Mouse (Mus musculus): ENCODE measurements around the gene Sept3. TPM values are rescaled to one million over a fixed set of nuclear protein-coding genes. Genes with fewer than 3 reads are reported as not detected.
"Not testable (repeated sequence)": the region's sequence is repeated elsewhere in the genome, so short reads cannot be mapped to it uniquely, and the experiment has no call there.

The Sept3 gene
- polyA plus RNA-seq, 1 experiment = 12.1 TPM

- Histone ChIP-seq H3K27ac (ENCODE audit: control insufficient read depth, insufficient read depth, low read depth, low read length) (no peak overlapping the region), H3K4me1 (ENCODE audit: control insufficient read depth, insufficient read depth, low read length) (no peaks in the 10 kb centered on the region), H3K36me3 (ENCODE audit: control insufficient read depth, insufficient read depth, low read length) (no peaks in the 10 kb centered on the region), H3K4me3 (ENCODE audit: control insufficient read depth, low read depth, low read length) (no peak overlapping the region), H3K27me3 (ENCODE audit: control insufficient read depth, insufficient read depth, low read length) (no peaks in the 10 kb centered on the region)
- TF ChIP-seq CTCF (IDR thresholded peaks at IDR 0.05; ENCODE audit: control insufficient read depth, insufficient read depth, insufficient replicate concordance, low read depth, low read length) (no peak), POLR2A (IDR thresholded peaks at IDR 0.05; ENCODE audit: control insufficient read depth, low read depth, low read length) (no peak)
Measured at GRCm38 (mm10) chr15:82235661-82236060, 39.0 kb upstream of the Sept3 start.

GRCm38 (mm10) chr15:82236565-82236964 is 38.1 kb upstream of the Sept3 start:
- Histone ChIP-seq H3K27ac (ENCODE audit: control insufficient read depth, insufficient read depth, low read depth, low read length) (no peak overlapping the region), H3K4me1 (ENCODE audit: control insufficient read depth, insufficient read depth, low read length) (no peaks in the 10 kb centered on the region), H3K36me3 (ENCODE audit: control insufficient read depth, insufficient read depth, low read length) (no peaks in the 10 kb centered on the region), H3K27me3 (ENCODE audit: control insufficient read depth, insufficient read depth, low read length) (no peaks in the 10 kb centered on the region), H3K4me3 (ENCODE audit: control insufficient read depth, low read depth, low read length) (no peak overlapping the region)
- TF ChIP-seq CTCF (IDR thresholded peaks at IDR 0.05; ENCODE audit: control insufficient read depth, insufficient read depth, insufficient replicate concordance, low read depth, low read length) = peak; percentile 97
- peak; percentile 31; the same call in 1 of the 2 replicates for TF ChIP-seq POLR2A (IDR thresholded peaks at IDR 0.05; ENCODE audit: control insufficient read depth, low read depth, low read length)

- peaks cover 12% of the 10 kb centered on the region for H3K4me1 ChIP-seq (ENCODE audit: control insufficient read depth, insufficient read depth, low read length)
- no peak overlapping the region for H3K27ac ChIP-seq (ENCODE audit: control insufficient read depth, insufficient read depth, low read depth, low read length)
- TF ChIP-seq CTCF (IDR thresholded peaks at IDR 0.05; ENCODE audit: control insufficient read depth, insufficient read depth, insufficient replicate concordance, low read depth, low read length) (no peak), POLR2A (IDR thresholded peaks at IDR 0.05; ENCODE audit: control insufficient read depth, low read depth, low read length) (no peak)
- H3K27me3 ChIP-seq (ENCODE audit: control insufficient read depth, insufficient read depth, low read length) = no peaks in the 10 kb centered on the region
- no peaks in the 10 kb centered on the region for H3K36me3 ChIP-seq (ENCODE audit: control insufficient read depth, insufficient read depth, low read length)
- peak overlapping the region; percentile 99; the same call in 1 of the 2 replicates for H3K4me3 ChIP-seq (ENCODE audit: control insufficient read depth, low read depth, low read length)
Measured at GRCm38 (mm10) chr15:82243311-82243710, 31.4 kb upstream of the Sept3 start.

GRCm38 (mm10) chr15:82243742-82244114 is 31.0 kb upstream of the Sept3 start:
- no peaks in the 10 kb centered on the region for H3K36me3 ChIP-seq (ENCODE audit: control insufficient read depth, insufficient read depth, low read length)
- H3K4me3 ChIP-seq (ENCODE audit: control insufficient read depth, low read depth, low read length) = peak overlapping the region; percentile 99
- peaks cover 12% of the 10 kb centered on the region for H3K4me1 ChIP-seq (ENCODE audit: control insufficient read depth, insufficient read depth, low read length)
- TF ChIP-seq CTCF (IDR thresholded peaks at IDR 0.05; ENCODE audit: control insufficient read depth, insufficient read depth, insufficient replicate concordance, low read depth, low read length) (no peak), POLR2A (IDR thresholded peaks at IDR 0.05; ENCODE audit: control insufficient read depth, low read depth, low read length) (no peak)
- no peak overlapping the region for H3K27ac ChIP-seq (ENCODE audit: control insufficient read depth, insufficient read depth, low read depth, low read length)
- no peaks in the 10 kb centered on the region for H3K27me3 ChIP-seq (ENCODE audit: control insufficient read depth, insufficient read depth, low read length)

DNA sequence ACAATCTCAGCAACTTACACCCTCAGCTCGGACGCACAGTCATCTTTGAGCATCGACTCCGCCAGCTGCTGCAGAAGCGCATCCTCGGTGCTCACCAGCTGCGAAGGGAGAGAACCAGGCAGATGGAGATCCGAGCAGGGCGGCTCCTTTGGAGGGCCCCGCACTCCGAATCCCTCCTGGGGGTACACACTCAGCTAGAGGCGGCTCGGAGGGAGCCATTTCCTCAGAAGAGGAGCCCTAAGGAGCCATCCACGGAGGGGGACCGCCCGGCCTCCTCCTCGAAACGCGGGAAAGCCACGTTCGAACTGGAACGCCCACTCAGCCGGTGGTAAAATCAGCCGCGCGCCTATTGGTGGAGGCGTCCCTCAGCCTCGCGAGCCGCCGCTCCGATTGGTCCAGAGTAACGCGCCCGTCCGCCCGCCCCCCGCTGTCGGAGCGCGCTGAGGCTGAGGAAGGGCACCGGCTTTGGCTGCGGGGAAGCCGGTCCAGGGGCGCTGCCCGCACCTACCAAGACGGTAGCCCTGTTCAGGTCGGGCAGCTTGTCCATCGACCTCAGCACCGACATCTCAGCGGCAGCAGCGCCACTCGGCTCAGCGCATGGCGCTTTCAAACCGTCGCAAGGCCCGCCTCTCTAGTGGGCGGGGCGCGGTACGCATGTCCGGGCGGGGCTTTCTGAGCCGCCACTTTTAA is 30.4 kb upstream of the Sept3 start, which contains the start of gene Cenpm:
TSS of gene Cenpm (minus strand) at position 634 of the 690 bp plus-strand sequence.
- Histone ChIP-seq H3K27me3 (ENCODE audit: control insufficient read depth, insufficient read depth, low read length) (no peaks in the 10 kb centered on the region), H3K4me1 (ENCODE audit: control insufficient read depth, insufficient read depth, low read length) (peaks cover 12% of the 10 kb centered on the region), H3K27ac (ENCODE audit: control insufficient read depth, insufficient read depth, low read depth, low read length) (peak within 1 kb of the TSS; percentile 99), H3K36me3 (ENCODE audit: control insufficient read depth, insufficient read depth, low read length) (no peaks in the 10 kb centered on the region), H3K4me3 (ENCODE audit: control insufficient read depth, low read depth, low read length) (peak within 1 kb of the TSS; percentile 99)
- TF ChIP-seq POLR2A (IDR thresholded peaks at IDR 0.05; ENCODE audit: control insufficient read depth, low read depth, low read length) (peak; percentile 59), CTCF (IDR thresholded peaks at IDR 0.05; ENCODE audit: control insufficient read depth, insufficient read depth, insufficient replicate concordance, low read depth, low read length) (no peak)

GRCm38 (mm10) chr15:82244805-82245161 is 29.9 kb upstream of the Sept3 start:
- H3K36me3 ChIP-seq (ENCODE audit: control insufficient read depth, insufficient read depth, low read length); H3K27me3 ChIP-seq (ENCODE audit: control insufficient read depth, insufficient read depth, low read length): not testable (repeated sequence)
- peaks cover 12% of the 10 kb centered on the region for H3K4me1 ChIP-seq (ENCODE audit: control insufficient read depth, insufficient read depth, low read length)
- H3K27ac ChIP-seq (ENCODE audit: control insufficient read depth, insufficient read depth, low read depth, low read length) = peak overlapping the region; percentile 99
- H3K4me3 ChIP-seq (ENCODE audit: control insufficient read depth, low read depth, low read length) = peak overlapping the region; percentile 99

GRCm38 (mm10) chr15:82247131-82247776 is 27.4 kb upstream of the Sept3 start:
- TF ChIP-seq CTCF (IDR thresholded peaks at IDR 0.05; ENCODE audit: control insufficient read depth, insufficient read depth, insufficient replicate concordance, low read depth, low read length) (no peak), POLR2A (IDR thresholded peaks at IDR 0.05; ENCODE audit: control insufficient read depth, low read depth, low read length) (no peak)
- H3K27ac ChIP-seq (ENCODE audit: control insufficient read depth, insufficient read depth, low read depth, low read length) = no peak overlapping the region

More at GRCm38 (mm10) chr15:82247131-82247776, 27.4 kb upstream of the Sept3 start:
- Histone ChIP-seq H3K27me3 (ENCODE audit: control insufficient read depth, insufficient read depth, low read length) (no peaks in the 10 kb centered on the region), H3K4me3 (ENCODE audit: control insufficient read depth, low read depth, low read length) (no peak overlapping the region), H3K36me3 (ENCODE audit: control insufficient read depth, insufficient read depth, low read length) (no peaks in the 10 kb centered on the region), H3K4me1 (ENCODE audit: control insufficient read depth, insufficient read depth, low read length) (peaks cover 12% of the 10 kb centered on the region)

Measured in testis, adult 2 months (tissue).